Mouse (Mus musculus) ovary, adult 2 months (tissue): ENCODE results near the gene Traf3ip3. TPM values are rescaled to one million over a fixed set of nuclear protein-coding genes. Genes with fewer than 3 reads are reported as not detected.

ENCODE experiments used
- polyA plus RNA-seq: library from polyadenylated mRNA; depleted of rRNA; stranded (reverse); fragments of >200 nt; gene quantifications from 2 replicates; pipeline ENCODE4 v1.2.3, GENCODE M21; 2012; rRNA removed

Gene Traf3ip3
- polyA plus RNA-seq = 0.74 and 1.0 TPM in 2 replicates

GRCm38 (mm10) chr1:193201383-193201778 is at the start of gene Traf3ip3:
Gene Traf3ip3 (minus strand): TSS chr1:193201703.

DNA sequence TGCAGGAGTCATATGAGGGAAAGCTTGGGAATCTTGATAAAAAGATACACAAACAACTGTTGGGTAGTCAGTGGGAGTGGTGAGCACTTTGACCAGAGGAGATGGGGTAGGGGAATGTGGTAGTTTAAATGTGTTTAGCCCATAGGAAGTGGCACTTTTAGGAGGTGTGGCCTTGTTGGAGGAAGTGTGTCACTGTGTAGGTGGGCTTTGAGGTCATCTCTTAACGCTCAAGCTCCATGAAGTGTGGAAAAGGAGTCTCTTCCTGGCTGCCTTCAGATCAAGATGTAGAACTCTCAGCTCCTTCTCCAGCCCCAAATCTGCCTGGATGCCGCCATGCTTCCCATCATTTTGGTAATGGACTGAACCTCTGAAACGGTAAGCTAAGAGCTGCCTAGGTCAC is 6.0 kb upstream of the Traf3ip3 start, which contains the start of gene Lamb3:
Gene Lamb3 (plus strand): TSS at position 197 of the 400 bp plus-strand sequence.

DNA sequence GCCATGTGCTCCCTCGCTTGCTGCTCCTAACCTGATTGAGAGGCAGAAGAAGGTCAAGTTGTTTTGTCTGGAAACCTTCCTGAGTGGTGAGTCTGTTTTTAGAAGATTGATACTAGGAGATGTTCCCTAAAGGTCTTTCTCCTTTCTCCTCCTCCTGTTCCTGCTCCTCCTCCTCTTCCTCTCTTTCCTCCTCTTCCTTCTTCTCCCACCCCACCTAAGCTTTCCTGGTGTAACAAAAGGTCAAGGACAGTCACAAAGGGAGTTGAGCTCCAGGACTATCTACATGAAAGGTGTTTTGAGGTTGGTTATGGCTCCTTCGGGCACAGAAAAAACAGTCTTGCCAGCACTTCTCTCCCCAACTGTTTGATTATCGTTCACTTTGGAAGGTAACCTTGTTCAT is 33.8 kb downstream of the Traf3ip3 start, which contains the start of gene A130010J15Rik:
Gene A130010J15Rik (plus strand): TSS at position 301 of the 400 bp plus-strand sequence.

GRCm38 (mm10) chr1:193152872-193153271 is 48.6 kb downstream of the Traf3ip3 start, which contains the start of gene Irf6:
Gene Irf6 (plus strand): TSS chr1:193153111.

GRCm38 (mm10) chr1:193129786-193130455 is 71.6 kb downstream of the Traf3ip3 start, which contains the start of gene Diexf:
Gene Diexf (minus strand): TSS chr1:193130272.

Other genes starting within 250 kb of the Traf3ip3 start
- gene Syt14, start 165.9 kb downstream of the Traf3ip3 start, polyA plus RNA-seq = 0.82 and 0.86 TPM in 2 replicates
- gene Diexf, start 71.4 kb downstream of the Traf3ip3 start, polyA plus RNA-seq = 17.7 and 21.5 TPM in 2 replicates
- 34.5 and 40.2 TPM in 2 replicates for gene Irf6, start 48.6 kb downstream of the Traf3ip3 start, polyA plus RNA-seq
- gene A130010J15Rik, start 33.7 kb downstream of the Traf3ip3 start, polyA plus RNA-seq = 2.8 and 3.5 TPM in 2 replicates
- 3.4 and 5.9 TPM in 2 replicates for gene Lamb3, start 6.0 kb upstream of the Traf3ip3 start, polyA plus RNA-seq
- 7.1 and 10.1 TPM in 2 replicates for gene Hsd11b1, start 62.4 kb upstream of the Traf3ip3 start, polyA plus RNA-seq
- 156 and 212 TPM in 2 replicates for gene G0s2, start 71.5 kb upstream of the Traf3ip3 start, polyA plus RNA-seq
- gene Camk1g, start 168.6 kb upstream of the Traf3ip3 start, polyA plus RNA-seq = 2.7 and 3.2 TPM in 2 replicates